Mouse (Mus musculus) liver, postnatal 0 days (tissue): Measurements from ENCODE around the gene Kat6b. TPM values are rescaled to one million over a fixed set of nuclear protein-coding genes. Genes with fewer than 3 reads are reported as not detected.

Experiments used
- ATAC-seq: fragments of 200-750 bp; cut with Nextera tagmentation; 2 replicates; pipeline ENCODE4 v1.8.0; 2017; ENCODE audit warnings: mild to moderate bottlenecking, moderate library complexity
- DNase-seq: peaks from one replicate; pipeline ENCODE4 v3.0.0-alpha.2; 2016
- H3K27ac ChIP-seq: fragments of 300-500 bp; sonication (generic); 2 replicates; pipeline ENCODE4 v1.5.1; 2014; ENCODE audit warnings: antibody characterized with exemption, moderate library complexity, mild to moderate bottlenecking, low read depth
- H3K27me3 ChIP-seq: fragments of 300-500 bp; sonication (generic); 2 replicates; pipeline ENCODE4 v1.6.1; 2014; ENCODE audit warnings: low read length, control low read depth, mixed read lengths; ENCODE audit not compliant: insufficient read depth
- H3K36me3 ChIP-seq: fragments of 300-500 bp; sonication (generic); replicated peaks from 2 replicates; pipeline ENCODE4 v1.6.1; 2014; ENCODE audit warnings: mild to moderate bottlenecking, control low read depth, low read length, moderate library complexity, mixed read lengths; ENCODE audit not compliant: insufficient read depth
- H3K4me1 ChIP-seq: fragments of 300-500 bp; sonication (generic); 2 replicates; pipeline ENCODE4 v1.6.1; 2014; ENCODE audit warnings: antibody characterized with exemption, mild to moderate bottlenecking, control low read depth; ENCODE audit not compliant: insufficient read depth
- H3K4me2 ChIP-seq: fragments of 300-500 bp; sonication (generic); 2 replicates; pipeline ENCODE4 v1.6.1; 2014; ENCODE audit warnings: low read depth, mild to moderate bottlenecking, low read length, moderate library complexity, mixed read lengths
- H3K4me3 ChIP-seq: fragments of 300-500 bp; sonication (generic); 2 replicates; pipeline ENCODE4 v1.5.1; 2014; ENCODE audit warnings: low read depth, low read length
- H3K9ac ChIP-seq: fragments of 300-500 bp; sonication (generic); replicated peaks from 2 replicates; pipeline ENCODE4 v1.6.1; 2014; ENCODE audit warnings: mild to moderate bottlenecking, moderate library complexity
- H3K9me3 ChIP-seq: fragments of 300-500 bp; sonication (generic); 2 replicates; pipeline ENCODE4 v1.6.1; 2016; ENCODE audit warnings: mild to moderate bottlenecking, control low read depth, low read length, mixed read lengths
- CTCF ChIP-seq: sonication (generic); IDR thresholded peaks from 2 replicates; pipeline ENCODE4 v1.5.1; 2016; ENCODE audit warnings: antibody characterized with exemption, low read depth
- EP300 ChIP-seq: IDR thresholded peaks from 2 replicates; pipeline ENCODE4 v1.6.1; 2016; ENCODE audit warnings: antibody characterized with exemption, low read depth, mild to moderate bottlenecking
- WGBS: fragments of 180-500 bp; shearing (Covaris S2); extraction: QIAGEN DNeasy Blood & Tissue Kit; methylation state at CpG from one replicate; pipeline ENCODE4 v1.1.7; 2014; ENCODE audit not compliant: insufficient replicate concordance; 5-methylcytosine and 5-hydroxymethylcytosine counted together
- polyA plus RNA-seq: library from polyadenylated mRNA; unstranded; fragments of >200 nt; fragmentation: Nextera tagmentation; extraction: Ambion mirVana; gene quantifications from 2 replicates; pipeline ENCODE4 v1.2.1, GENCODE M21; 2015

Gene Kat6b
- polyA plus RNA-seq, 1 experiment from 2014 or later = 1.5 TPM

DNA sequence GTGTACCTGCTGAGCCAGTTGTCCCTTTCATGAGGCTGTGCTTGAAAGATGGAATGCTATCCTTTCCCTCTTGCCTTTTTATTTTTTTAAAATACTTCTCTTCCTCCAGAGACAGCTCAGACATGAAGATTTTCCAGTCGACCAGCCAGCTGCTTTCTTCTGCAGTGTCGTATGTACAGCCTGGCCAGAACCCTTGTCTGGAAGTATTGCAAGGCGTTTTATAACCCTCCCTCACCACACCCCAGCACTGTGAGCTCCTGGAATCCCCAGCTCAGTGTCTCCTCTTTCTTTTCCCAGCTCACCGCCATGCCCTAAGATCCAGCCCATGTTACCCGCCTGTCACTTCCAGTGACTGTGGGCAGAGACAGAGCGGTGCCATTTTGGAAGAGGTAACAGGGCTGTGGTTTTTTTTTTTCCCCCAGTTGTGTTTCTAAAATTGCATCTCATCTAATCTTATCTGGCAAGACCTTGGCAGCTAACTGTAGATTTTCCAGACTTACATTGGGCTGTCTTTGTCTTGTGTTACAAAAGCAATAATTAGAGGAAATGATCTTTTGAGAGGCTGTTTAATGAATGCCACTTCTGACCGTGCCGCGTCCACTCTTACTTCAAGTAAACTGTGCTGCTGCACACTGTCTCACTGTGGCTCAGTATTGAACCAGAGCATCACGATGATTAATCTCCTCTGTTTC is 77.4 kb downstream of the Kat6b start:
- Histone ChIP-seq H3K27me3 (no peaks in the 10 kb centered on the region), H3K4me1 (peaks cover 4% of the 10 kb centered on the region; the same call in 1 of the 2 replicates), H3K9ac (no peak overlapping the region), H3K4me3 (no peak overlapping the region), H3K4me2 (no peak overlapping the region), H3K36me3 (no peaks in the 10 kb centered on the region), H3K27ac (no peak overlapping the region), H3K9me3 (no peaks in the 10 kb centered on the region)
- DNase-seq = no peak
- no peak for ATAC-seq
- TF ChIP-seq CTCF = no peak
- TF ChIP-seq EP300 = no peak
- 47% methylated on average over 10 of the region's 10 CpGs for WGBS

GRCm38 (mm10) chr14:21559447-21559846 is 78.2 kb downstream of the Kat6b start:
- Histone ChIP-seq H3K4me2 (no peak overlapping the region), H3K9me3 (no peaks in the 10 kb centered on the region), H3K36me3 (no peaks in the 10 kb centered on the region), H3K27ac (no peak overlapping the region), H3K9ac (no peak overlapping the region), H3K4me3 (no peak overlapping the region), H3K27me3 (no peaks in the 10 kb centered on the region), H3K4me1 (peaks cover 6% of the 10 kb centered on the region; the same call in 1 of the 2 replicates)
- no peak for TF ChIP-seq CTCF
- 0 out of 2 replicates have a peak, but pooled peaks have one; percentile 11 for TF ChIP-seq EP300
- 46% methylated on average over 7 of the region's 7 CpGs for whole genome bisulfite sequencing
- peak; percentile 40 for DNase-seq
- peak; percentile 36; the same call in 1 of the 2 replicates for ATAC-seq

DNA sequence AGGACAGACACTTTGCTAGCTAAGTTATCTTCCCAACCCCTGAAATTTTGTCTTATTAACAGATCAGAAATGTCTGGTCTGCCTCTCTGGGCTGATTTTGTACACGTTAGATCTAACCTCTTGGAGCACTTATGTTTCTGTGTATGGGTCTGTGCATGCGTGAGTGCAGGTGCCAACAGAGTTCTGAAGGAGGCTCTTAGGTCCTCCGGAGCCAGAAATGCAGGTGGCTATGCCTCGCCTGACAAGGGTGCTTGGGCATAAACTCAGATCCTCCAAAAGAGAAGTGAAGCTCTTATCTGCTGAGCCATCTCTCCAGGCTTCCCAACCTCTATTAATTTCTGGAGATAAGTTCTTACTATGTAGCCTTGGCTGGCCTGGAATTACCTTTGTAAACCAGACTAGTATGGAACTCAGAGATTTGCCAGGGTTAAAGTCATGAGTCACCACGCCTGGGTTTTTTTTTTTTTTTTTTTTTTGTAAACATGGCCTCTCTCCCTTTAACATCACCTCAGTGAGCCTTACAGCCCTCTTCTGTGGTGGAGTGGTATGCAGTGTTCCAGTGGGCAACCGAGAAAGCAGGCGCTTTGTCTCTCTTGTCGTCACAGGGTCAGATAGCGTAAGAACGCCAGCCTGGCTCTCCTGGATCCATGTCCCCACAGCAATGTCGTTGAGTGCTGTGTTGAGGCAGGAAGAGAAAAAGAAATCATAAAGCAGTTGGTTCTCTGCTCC is 79.4 kb downstream of the Kat6b start:
- no peaks in the 10 kb centered on the region for H3K27me3 ChIP-seq
- no peak for DNase-seq
- peak; percentile 35; the same call in 1 of the 2 replicates for ATAC-seq
- TF ChIP-seq CTCF (no peak), EP300 (no peak)
- no peak overlapping the region for H3K27ac ChIP-seq
- no peaks in the 10 kb centered on the region for H3K36me3 ChIP-seq
- H3K4me1 ChIP-seq = peaks cover 6% of the 10 kb centered on the region; the same call in 1 of the 2 replicates
- H3K9ac ChIP-seq = no peak overlapping the region
- H3K9me3 ChIP-seq = no peaks in the 10 kb centered on the region
- H3K4me2 ChIP-seq = no peak overlapping the region
- no peak overlapping the region for H3K4me3 ChIP-seq
- 71% methylated on average over 11 of the region's 11 CpGs for WGBS

DNA sequence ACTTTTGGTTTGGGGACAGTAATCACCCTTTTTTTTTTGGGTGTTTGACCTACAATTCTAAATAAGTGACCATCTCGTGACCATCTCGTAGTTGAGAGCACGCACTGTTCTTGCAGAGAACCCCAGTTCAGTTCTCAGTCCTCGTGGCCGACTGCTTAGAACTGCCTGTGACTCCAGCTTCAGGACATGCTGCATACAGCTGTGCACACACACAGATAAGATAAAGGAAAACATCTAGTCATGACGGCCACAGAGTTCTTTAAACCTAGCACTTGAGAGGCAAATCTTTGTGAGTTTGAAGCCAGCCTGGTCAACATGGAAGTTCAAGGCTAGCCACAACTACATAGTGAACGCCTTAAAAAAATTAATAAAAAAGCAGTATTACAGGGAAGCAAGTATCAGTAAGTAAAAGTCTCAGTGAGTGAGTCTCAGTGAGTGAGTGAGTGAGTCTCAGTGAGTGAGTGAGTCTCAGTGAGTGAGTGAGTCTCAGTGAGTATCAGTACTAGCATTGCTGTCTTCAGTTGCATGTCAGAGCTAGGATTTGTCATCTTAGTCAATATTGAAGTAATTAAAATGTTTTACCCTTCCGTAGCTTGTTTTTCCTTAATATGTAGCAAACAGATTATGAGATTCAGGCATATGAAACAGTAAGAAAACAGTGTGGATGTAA is 80.3 kb downstream of the Kat6b start:
- Histone ChIP-seq H3K4me3 (no peak overlapping the region), H3K27ac (no peak overlapping the region), H3K4me1 (peaks cover 6% of the 10 kb centered on the region; the same call in 1 of the 2 replicates), H3K9ac (no peak overlapping the region), H3K4me2 (no peak overlapping the region), H3K27me3 (no peaks in the 10 kb centered on the region), H3K9me3 (no peaks in the 10 kb centered on the region), H3K36me3 (no peaks in the 10 kb centered on the region)
- peak; percentile 49; the same call in 1 of the 2 replicates for TF ChIP-seq EP300
- TF ChIP-seq CTCF = no peak
- 52% methylated on average over 8 of the region's 8 CpGs for WGBS
- no peak for DNase-seq
- peak; percentile 77 for ATAC-seq

- Histone ChIP-seq H3K4me2 (no peak overlapping the region), H3K4me3 (no peak overlapping the region), H3K9ac (no peak overlapping the region), H3K9me3 (no peaks in the 10 kb centered on the region), H3K27ac (no peak overlapping the region), H3K4me1 (peaks cover 5% of the 10 kb centered on the region; the same call in 1 of the 2 replicates), H3K27me3 (no peaks in the 10 kb centered on the region), H3K36me3 (no peaks in the 10 kb centered on the region)
- DNase-seq (no peak), ATAC-seq (no peak)
- 71% methylated on average over 4 of the region's 4 CpGs for WGBS
- TF ChIP-seq EP300 (no peak), CTCF (no peak)
Observed at GRCm38 (mm10) chr14:21563584-21564118, 82.4 kb downstream of the Kat6b start.
